Mouse (Mus musculus) ES-E14 (cell line): ENCODE measurements at regions not wholly inside any gene's neighbourhood (a gene's known extent, or its start where the extent isn't known, plus 50 kb on each side); places are given as distances from the start of the nearest gene placed in this dataset.

ENCODE experiments used
- DNase-seq: peaks from one replicate; pipeline ENCODE4 v3.0.0-alpha.2; 2013; ENCODE audit warnings: low read depth, low spot score
- H3K27ac ChIP-seq: 2 replicates; pipeline ENCODE4 v1.5.1; 2012; ENCODE audit warnings: low read depth, mild to moderate bottlenecking, low read length, moderate library complexity, mixed read lengths; ENCODE audit not compliant: poor library complexity, insufficient read depth, severe bottlenecking
- H3K36me3 ChIP-seq: 2 replicates; pipeline ENCODE4 v1.6.1; 2012; ENCODE audit warnings: mild to moderate bottlenecking, low read length, moderate library complexity, mixed read lengths; ENCODE audit not compliant: control insufficient read depth, poor library complexity, insufficient read depth, severe bottlenecking
- H3K4me1 ChIP-seq, 2 experiments: fragments of 150-350 bp in 1 of 2; sonication (generic) in 1 of 2; 2 replicates each; pipeline ENCODE4 v1.6.1; 2012; ENCODE audit warnings: low read length in 2 of 2, mild to moderate bottlenecking in 1 of 2, mixed read lengths in 1 of 2; ENCODE audit not compliant: control insufficient read depth in 2 of 2, insufficient read depth in 2 of 2, poor library complexity in 1 of 2
- H3K4me3 ChIP-seq, 2 experiments: fragments of 150-350 bp in 1 of 2; sonication (generic) in 1 of 2; 2 replicates each; pipeline ENCODE4 v1.5.1; 2012; ENCODE audit warnings: low read length in 2 of 2, low read depth in 1 of 2, mild to moderate bottlenecking in 1 of 2, mixed read lengths in 1 of 2; ENCODE audit not compliant: insufficient read depth in 1 of 2, poor library complexity in 1 of 2, severe bottlenecking in 1 of 2
- H3K9ac ChIP-seq: 2 replicates; pipeline ENCODE4 v1.6.1; 2012; ENCODE audit warnings: low read depth, mild to moderate bottlenecking, low read length, mixed read lengths; ENCODE audit not compliant: poor library complexity, insufficient read depth, severe bottlenecking
- H3K9me3 ChIP-seq: fragments of 150-350 bp; sonication (generic); 2 replicates; pipeline ENCODE4 v1.6.1; 2012; ENCODE audit warnings: low read depth, mild to moderate bottlenecking, low read length; ENCODE audit not compliant: control insufficient read depth, insufficient read depth
- CHD2 ChIP-seq: IDR thresholded peaks from 2 replicates; pipeline ENCODE4 v1.6.1; 2014; ENCODE audit warnings: mild to moderate bottlenecking, low read depth, low read length, inconsistent platforms
- HCFC1 ChIP-seq: IDR thresholded peaks from 2 replicates; pipeline ENCODE4 v1.6.1; 2012; ENCODE audit warnings: low read length, inconsistent platforms, borderline replicate concordance; ENCODE audit not compliant: insufficient read depth
- MAFK ChIP-seq: IDR thresholded peaks from 2 replicates; pipeline ENCODE4 v1.6.1; 2014; ENCODE audit warnings: mild to moderate bottlenecking, low read depth, low read length, inconsistent platforms; ENCODE audit not compliant: insufficient read depth
- ZC3H11A ChIP-seq: IDR thresholded peaks from 2 replicates; pipeline ENCODE4 v1.6.1; 2012; ENCODE audit warnings: low read depth, mild to moderate bottlenecking, inconsistent platforms, low read length, borderline replicate concordance
- ZNF384 ChIP-seq: IDR thresholded peaks from 2 replicates; pipeline ENCODE4 v1.6.1; 2012; ENCODE audit warnings: low read depth, low read length, inconsistent platforms
- in situ Hi-C, 2 experiments: fragments of 600-800 bp; cut with MboI; formaldehyde crosslinking; loops; one replicate each; pipeline ENCODE4 v1.15.1; 2025; ENCODE audit warnings: low sequenced_read_pairs in 2 of 2, inconsistent platforms in 1 of 2; ENCODE audit not compliant: unreplicated experiment in 2 of 2

GRCm38 (mm10) chr15:59734376-59734775, 282.0 kb downstream of the 4933412E24Rik start:
- TF ChIP-seq ZNF384, result no peak
- no peak for TF ChIP-seq CHD2
- no peak for TF ChIP-seq ZC3H11A
- TF ChIP-seq MAFK, result no peak
- no peak for TF ChIP-seq HCFC1
- H3K27ac ChIP-seq, result no peak overlapping the region
- H3K4me3 ChIP-seq, result no peak overlapping the region
- no peak for DNase-seq
- no peaks in the 10 kb centered on the region for H3K9me3 ChIP-seq
- H3K36me3 ChIP-seq, result no peaks in the 10 kb centered on the region
- H3K9ac ChIP-seq, result no peak overlapping the region
- no peaks in the 10 kb centered on the region for H3K4me1 ChIP-seq
- in situ Hi-C loops, result no loop called here

- in situ Hi-C loops, result no loop called here
- TF ChIP-seq ZC3H11A (no peak), ZNF384 (no peak), CHD2 (no peak), MAFK (no peak), HCFC1 (no peak)
- no peak overlapping the region for H3K27ac ChIP-seq
- H3K36me3 ChIP-seq, result no peaks in the 10 kb centered on the region
- no peak overlapping the region for H3K4me3 ChIP-seq
- DNase-seq, result no peak
- no peak overlapping the region for H3K9ac ChIP-seq
- no peaks in the 10 kb centered on the region for H3K4me1 ChIP-seq
- H3K9me3 ChIP-seq, result no peaks in the 10 kb centered on the region
These were observed 282.5 kb downstream of the 4933412E24Rik start for GRCm38 (mm10) chr15:59733932-59734331.

DNA sequence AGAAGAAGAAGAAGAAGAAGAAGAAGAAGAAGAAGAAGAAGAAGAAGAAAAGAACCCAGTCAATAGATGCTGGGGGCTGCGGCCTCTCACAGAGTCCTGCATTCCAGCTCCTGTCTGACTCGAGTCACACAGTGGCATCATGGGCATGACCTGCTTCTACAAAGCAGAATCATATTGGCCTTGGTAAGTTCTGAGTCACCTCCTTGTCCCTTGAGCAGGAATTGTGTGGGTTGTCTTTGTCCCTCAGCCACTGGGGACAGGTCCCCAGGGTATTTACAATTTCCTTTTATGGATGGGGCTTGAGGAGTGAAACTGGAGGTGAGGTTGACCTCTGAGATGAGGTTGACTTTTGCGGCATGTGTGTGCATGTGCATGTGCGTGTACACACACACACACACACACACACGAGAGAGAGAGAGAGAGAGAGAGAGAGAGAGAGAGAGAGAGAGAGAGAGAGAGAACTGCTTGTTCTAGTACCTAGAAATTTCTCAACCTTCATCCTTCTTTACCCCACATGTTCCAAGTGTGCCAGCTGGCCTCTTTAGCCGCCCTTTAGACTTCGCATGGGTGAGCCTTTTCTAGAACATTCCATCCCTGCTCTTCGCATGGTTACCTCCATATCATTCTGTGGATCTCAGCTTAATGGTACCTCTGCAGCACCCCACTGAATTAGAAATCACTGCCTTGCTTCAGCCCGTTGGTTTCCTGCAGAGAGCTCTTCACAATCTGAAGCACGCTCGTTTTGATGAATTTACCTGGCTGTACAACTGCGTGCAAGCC, 283.2 kb downstream of the 4933412E24Rik start:
- H3K36me3 ChIP-seq, result no peaks in the 10 kb centered on the region
- DNase-seq, result no peak
- no peak overlapping the region for H3K27ac ChIP-seq
- H3K4me1 ChIP-seq, result no peaks in the 10 kb centered on the region
- no peak overlapping the region for H3K4me3 ChIP-seq
- TF ChIP-seq HCFC1 (no peak), CHD2 (no peak), ZNF384 (no peak), MAFK (no peak), ZC3H11A (no peak)
- in situ Hi-C loops, result no loop called here
- H3K9ac ChIP-seq, result no peak overlapping the region
- H3K9me3 ChIP-seq, result no peaks in the 10 kb centered on the region

DNA sequence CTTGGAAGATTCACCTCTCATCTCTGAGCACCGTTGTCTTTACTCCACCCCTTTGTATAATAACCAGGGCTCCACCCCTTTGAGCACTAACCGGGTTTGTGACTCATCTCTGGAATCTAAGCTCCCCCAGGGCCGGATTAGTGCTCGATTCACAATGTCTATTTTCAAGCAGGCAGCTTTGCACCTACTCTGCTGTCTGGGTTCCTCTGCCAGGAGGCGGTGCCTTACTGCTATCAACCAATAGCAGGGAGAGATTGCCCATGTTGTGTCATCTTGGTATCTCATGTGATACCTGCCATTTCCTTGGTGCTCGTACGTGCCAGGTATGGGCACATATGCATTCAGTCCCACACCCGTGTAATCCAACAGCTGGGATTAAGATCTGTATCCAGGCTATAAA, 285.3 kb downstream of the 4933412E24Rik start:
- TF ChIP-seq ZC3H11A (no peak), MAFK (no peak), ZNF384 (no peak), HCFC1 (no peak), CHD2 (no peak)
- Histone ChIP-seq H3K9me3 (no peaks in the 10 kb centered on the region), H3K27ac (no peak overlapping the region), H3K4me3 (no peak overlapping the region), H3K9ac (no peak overlapping the region), H3K36me3 (no peaks in the 10 kb centered on the region), H3K4me1 (no peaks in the 10 kb centered on the region)
- DNase-seq, result no peak
- in situ Hi-C loops, result no loop called here
